16 mouse cellular contexts compared by ENCODE assay signal in the genomic region with DNA sequence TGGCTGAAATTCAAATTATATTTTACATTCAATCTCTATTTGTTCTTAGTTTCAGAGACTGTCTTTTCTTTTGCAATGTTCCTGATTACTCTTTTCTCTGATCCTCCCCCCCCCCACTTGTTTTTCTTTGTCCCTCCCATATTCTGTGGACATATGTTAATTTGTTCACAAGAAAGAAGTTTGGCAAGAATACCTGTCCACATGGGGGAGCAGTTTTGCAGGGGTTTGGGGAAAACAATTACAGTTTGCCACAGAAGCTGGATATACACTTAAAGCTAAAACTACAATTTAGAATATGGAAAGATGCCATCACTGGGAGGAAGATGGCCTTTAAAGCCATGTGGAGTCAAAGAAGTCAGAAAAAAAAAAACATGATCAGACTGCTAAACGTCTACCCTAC.
A peak's percentile ranks its signal among the peaks of the same experiment; 100 is the strongest.
DNase-seq lines count a peak whose midpoint lies in the region; ATAC-seq and TF ChIP-seq lines count a peak whose summit lies in the region.
"Had no signal": no experiment of that assay in that cellular context is flagged by ENCODE, and none has a peak within 500 bp of the region (broad histone marks: within the 10 kb centered on the region; RNA-seq: fewer than 3 reads in every experiment).

No protein-coding gene starts in this region.

- WGBS in kidney, embryonic 15.5 days = 55% methylated on average over 1 of the region's 1 CpGs
- 61% methylated on average over 1 of the region's 1 CpGs for WGBS in midbrain, postnatal 0 days
- 82% methylated on average over 1 of the region's 1 CpGs for WGBS in midbrain, embryonic 15.5 days

- no peaks in the 10 kb centered on the region for H3K27me3 ChIP-seq in kidney, embryonic 15.5 days
- H3K27me3 ChIP-seq in midbrain, postnatal 0 days (ENCODE audit: insufficient read depth, low read length) = no peaks in the 10 kb centered on the region
- no peaks in the 10 kb centered on the region for H3K27me3 ChIP-seq in midbrain, embryonic 15.5 days (replicated peaks)
- H3K27me3 ChIP-seq: heart, embryonic 15.5 days; limb, embryonic 12.5 days had no signal

- no peak overlapping the region for H3K4me2 ChIP-seq in kidney, embryonic 15.5 days
- H3K4me2 ChIP-seq in midbrain, postnatal 0 days (ENCODE audit: low read depth, low read length, poor library complexity, severe bottlenecking) = no peak overlapping the region
- H3K4me2 ChIP-seq in midbrain, embryonic 15.5 days = no peak overlapping the region
- H3K4me2 ChIP-seq: heart, embryonic 15.5 days; limb, embryonic 12.5 days had no signal

- H3K4me1 ChIP-seq in kidney, embryonic 15.5 days = 0 out of 2 replicates have a peak, but pooled peaks cover 3% of the 10 kb centered on the region
- no peaks in the 10 kb centered on the region for H3K4me1 ChIP-seq in midbrain, postnatal 0 days (ENCODE audit: insufficient read depth, low read length)
- no peaks in the 10 kb centered on the region for H3K4me1 ChIP-seq in midbrain, embryonic 15.5 days
- H3K4me1 ChIP-seq: heart, embryonic 15.5 days had no signal

- intact Hi-C loops in left cerebral cortex, postnatal 10 days (cut with DNase I) = no loop called here

- DNase-seq in cerebellum, postnatal 10 days = peak; percentile 58 to 67
- DNase-seq in cerebellum, adult 9-10 months = no peak
- DNase-seq in kidney, adult 9 months = peak; percentile 11
- DNase-seq in midbrain, postnatal 0 days (ENCODE audit: low spot score) = no peak
- no peak for DNase-seq in left cerebral cortex, postnatal 10 days (ENCODE audit: extremely low spot score in 1 of 2, low spot score in 2 of 2)
- DNase-seq: embryo, embryonic 11 days; heart, postnatal 4 days; layer of hippocampus, adult 9-11 months had no signal

- peak; percentile 20; the same call in 1 of the 2 replicates for TF ChIP-seq CTCF in midbrain, postnatal 0 days (IDR thresholded peaks at IDR 0.05)

- no peak for ATAC-seq in kidney, embryonic 15.5 days (replicated peaks; ENCODE audit: low FRiP score)
- ATAC-seq in midbrain, postnatal 0 days (ENCODE audit: low FRiP score) = no peak
- ATAC-seq in midbrain, embryonic 15.5 days (replicated peaks) = no peak
- ATAC-seq: CD4-positive, CD25-positive, alpha-beta regulatory T cell, adult 4 months; hindbrain, embryonic 16.5 days; intestine, postnatal 0 days had no signal

- H3K9me3 ChIP-seq in kidney, embryonic 15.5 days (replicated peaks) = no peaks in the 10 kb centered on the region
- no peaks in the 10 kb centered on the region for H3K9me3 ChIP-seq in midbrain, postnatal 0 days (ENCODE audit: low read length)
- no peaks in the 10 kb centered on the region for H3K9me3 ChIP-seq in midbrain, embryonic 15.5 days
- H3K9me3 ChIP-seq: heart, embryonic 15.5 days; limb, embryonic 12.5 days had no signal

- H3K36me3 ChIP-seq in kidney, embryonic 15.5 days = no peaks in the 10 kb centered on the region
- H3K36me3 ChIP-seq in midbrain, postnatal 0 days (ENCODE audit: insufficient read depth, low read length) = no peaks in the 10 kb centered on the region
- no peaks in the 10 kb centered on the region for H3K36me3 ChIP-seq in midbrain, embryonic 15.5 days (replicated peaks)
- H3K36me3 ChIP-seq: heart, embryonic 15.5 days; limb, embryonic 12.5 days had no signal

- H3K27ac ChIP-seq in kidney, embryonic 15.5 days = no peak overlapping the region
- H3K27ac ChIP-seq in midbrain, postnatal 0 days (ENCODE audit: low read depth, low read length) = no peak overlapping the region
- H3K27ac ChIP-seq in midbrain, embryonic 15.5 days = no peak overlapping the region
- H3K27ac ChIP-seq: heart, embryonic 15.5 days; limb, embryonic 12.5 days; liver, embryonic 14.5 days had no signal

- H3K9ac ChIP-seq in kidney, embryonic 15.5 days = no peak overlapping the region
- H3K9ac ChIP-seq in midbrain, postnatal 0 days (replicated peaks; ENCODE audit: low read length, poor library complexity, severe bottlenecking) = no peak overlapping the region
- H3K9ac ChIP-seq in midbrain, embryonic 15.5 days = no peak overlapping the region
- H3K9ac ChIP-seq: heart, embryonic 15.5 days; limb, embryonic 12.5 days; liver, embryonic 14.5 days had no signal

- H3K4me3 ChIP-seq in kidney, embryonic 15.5 days (replicated peaks) = no peak overlapping the region
- H3K4me3 ChIP-seq in midbrain, postnatal 0 days (ENCODE audit: low read depth, low read length) = no peak overlapping the region
- no peak overlapping the region for H3K4me3 ChIP-seq in midbrain, embryonic 15.5 days
- H3K4me3 ChIP-seq: heart, embryonic 15.5 days; limb, embryonic 12.5 days had no signal

Comparison
In these comparisons a context has a peak if more than half of its experiments do, and no peak if none do; other contexts are left out.
1. DNase-seq: peak in cerebellum, postnatal 10 days (2 of 2) and kidney, adult 9 months (single experiment); none in cerebellum, adult 9-10 months (single experiment), midbrain, postnatal 0 days (single experiment) and left cerebral cortex, postnatal 10 days (0 of 2).